Mouse (Mus musculus) G1E (cell line): Measurements from ENCODE around the gene Chic2. TPM values are rescaled to one million over a fixed set of nuclear protein-coding genes. Genes with fewer than 3 reads are reported as not detected.

Experiments
- ATAC-seq: 2 replicates; pipeline ENCODE4 v1.8.0; 2016; ENCODE audit warnings: mild to moderate bottlenecking; ENCODE audit not compliant: insufficient number of reproducible peaks, poor library complexity, low FRiP score, severe bottlenecking; ENCODE audit errors: extremely low read depth
- DNase-seq: peaks from one replicate; pipeline ENCODE4 v3.0.0; 2012; ENCODE audit warnings: low spot score
- H3K27me3 ChIP-seq: 2 replicates; pipeline ENCODE4 v1.6.1; 2012; ENCODE audit warnings: mild to moderate bottlenecking, low read length, inconsistent platforms; ENCODE audit not compliant: insufficient read depth
- H3K36me3 ChIP-seq: replicated peaks from 2 replicates; pipeline ENCODE3; 2012; ENCODE audit warnings: mild to moderate bottlenecking, inconsistent platforms
- H3K4me1 ChIP-seq: 2 replicates; pipeline ENCODE4 v1.6.1; 2012; ENCODE audit warnings: low read depth, low read length, inconsistent platforms, mixed read lengths; ENCODE audit not compliant: insufficient read depth
- H3K4me3 ChIP-seq: 2 replicates; pipeline ENCODE4 v1.5.1; 2012; ENCODE audit warnings: low read depth, mild to moderate bottlenecking, inconsistent platforms, low read length, moderate library complexity, mixed read lengths
- H3K9me3 ChIP-seq: replicated peaks from 2 replicates; pipeline ENCODE4 v1.6.1; 2012; ENCODE audit warnings: inconsistent platforms
- CTCF ChIP-seq: IDR thresholded peaks from 2 replicates; pipeline ENCODE4 v1.5.1; 2012; ENCODE audit warnings: low read depth, low read length, inconsistent platforms, mixed read lengths
- GATA1 ChIP-seq: IDR thresholded peaks from 2 replicates; pipeline ENCODE4 v1.6.1; 2012; ENCODE audit warnings: borderline replicate concordance, low read length, inconsistent platforms, mixed read lengths
- GATA2 ChIP-seq: IDR thresholded peaks from 2 replicates; pipeline ENCODE4 v1.6.1; 2012; ENCODE audit warnings: low read depth, low read length, inconsistent platforms, borderline replicate concordance
- POLR2AphosphoS5 ChIP-seq: IDR thresholded peaks from 2 replicates; pipeline ENCODE4 v1.6.1; 2012; ENCODE audit warnings: low read depth, low read length, inconsistent platforms; ENCODE audit not compliant: insufficient replicate concordance
- TAL1 ChIP-seq: conservative IDR thresholded peaks from 2 replicates; pipeline ENCODE4 v1.6.1; 2012; ENCODE audit warnings: low read depth, low read length, inconsistent platforms, mixed read lengths
- polyA plus RNA-seq: library from polyadenylated mRNA; stranded (reverse); fragments of >175 nt; gene quantifications from 2 replicates; pipeline ENCODE4 v1.2.3, GENCODE M21; 2012
- total RNA-seq, 2 experiments: library from RNA; stranded (forward) in 1 of 2; stranded (reverse) in 1 of 2; fragments of 200-1000 nt in 1 of 2; fragments of >200 nt in 1 of 2; fragmentation: Nextera tagmentation in 1 of 2; gene quantifications; 2 replicates each; pipeline ENCODE4 v1.2.3; 2014 to 2017

Gene Chic2
- total and polyA plus RNA-seq, 3 experiments = 32.0 to 69.3 (median 57.4) TPM

- Histone ChIP-seq H3K4me3 (no peak overlapping the region), H3K9me3 (no peaks in the 10 kb centered on the region), H3K4me1 (peaks cover 3% of the 10 kb centered on the region; the same call in 1 of the 2 replicates), H3K27me3 (no peaks in the 10 kb centered on the region), H3K36me3 (peaks cover 39% of the 10 kb centered on the region)
- TF ChIP-seq CTCF (no peak), TAL1 (no peak), POLR2AphosphoS5 (no peak), GATA1 (no peak), GATA2 (no peak)
- ATAC-seq (no peak), DNase-seq (no peak)
These were observed 29.8 kb downstream of the Chic2 start for GRCm38 (mm10) chr5:75014768-75015167.

GRCm38 (mm10) chr5:75012771-75013421 lies 31.7 kb downstream of the Chic2 start:
- peaks cover 37% of the 10 kb centered on the region for H3K36me3 ChIP-seq
- H3K4me1 ChIP-seq = no peaks in the 10 kb centered on the region
- H3K4me3 ChIP-seq = no peak overlapping the region
- TF ChIP-seq CTCF (no peak), GATA1 (no peak), POLR2AphosphoS5 (no peak), GATA2 (no peak)
- no peaks in the 10 kb centered on the region for H3K27me3 ChIP-seq
- no peaks in the 10 kb centered on the region for H3K9me3 ChIP-seq
- no peak for ATAC-seq
- no peak for DNase-seq

- ATAC-seq (no peak), DNase-seq (no peak)
- no peak overlapping the region for H3K4me3 ChIP-seq
- H3K9me3 ChIP-seq = no peaks in the 10 kb centered on the region
- H3K36me3 ChIP-seq = peaks cover 44% of the 10 kb centered on the region
- TF ChIP-seq TAL1 (no peak), GATA2 (no peak), POLR2AphosphoS5 (no peak), CTCF (no peak), GATA1 (no peak)
- H3K4me1 ChIP-seq = no peaks in the 10 kb centered on the region
- H3K27me3 ChIP-seq = no peaks in the 10 kb centered on the region
These were observed 32.4 kb downstream of the Chic2 start for GRCm38 (mm10) chr5:75011985-75012738.

- no peak for DNase-seq
- Histone ChIP-seq H3K4me3 (no peak overlapping the region), H3K36me3 (peaks cover 67% of the 10 kb centered on the region), H3K27me3 (no peaks in the 10 kb centered on the region), H3K9me3 (no peaks in the 10 kb centered on the region), H3K4me1 (no peaks in the 10 kb centered on the region)
- ATAC-seq = no peak
- no peak for TF ChIP-seq POLR2AphosphoS5
- no peak for TF ChIP-seq CTCF
- no peak for TF ChIP-seq TAL1
- TF ChIP-seq GATA2 = no peak
- no peak for TF ChIP-seq GATA1
These were observed 39.8 kb downstream of the Chic2 start for GRCm38 (mm10) chr5:75004755-75005154.

GRCm38 (mm10) chr5:75002109-75002508 lies 42.5 kb downstream of the Chic2 start:
- no peak for ATAC-seq
- no peak for DNase-seq
- Histone ChIP-seq H3K27me3 (no peaks in the 10 kb centered on the region), H3K9me3 (no peaks in the 10 kb centered on the region), H3K4me1 (no peaks in the 10 kb centered on the region), H3K4me3 (no peak overlapping the region), H3K36me3 (peaks cover 68% of the 10 kb centered on the region)
- TF ChIP-seq CTCF (no peak), POLR2AphosphoS5 (no peak), GATA1 (no peak), TAL1 (no peak), GATA2 (no peak)

- H3K9me3 ChIP-seq = no peaks in the 10 kb centered on the region
- no peaks in the 10 kb centered on the region for H3K27me3 ChIP-seq
- ATAC-seq = no peak
- TF ChIP-seq POLR2AphosphoS5 (no peak), GATA2 (no peak), GATA1 (no peak), TAL1 (no peak), CTCF (no peak)
- H3K4me3 ChIP-seq = no peak overlapping the region
- DNase-seq = no peak
- peaks cover 63% of the 10 kb centered on the region for H3K36me3 ChIP-seq
- H3K4me1 ChIP-seq = no peaks in the 10 kb centered on the region
These were observed 45.7 kb downstream of the Chic2 start for GRCm38 (mm10) chr5:74998716-74999512.
